Mouse (Mus musculus) ES-Bruce4 (cell line): ENCODE results near the gene Pnrc1.

Experiments used
- CTCF ChIP-seq: IDR thresholded peaks from one replicate; pipeline ENCODE4 v1.8.1; 2011; ENCODE audit warnings: low read depth, low read length
- EP300 ChIP-seq: IDR thresholded peaks from 2 replicates; pipeline ENCODE4 v1.6.1; 2011; ENCODE audit warnings: low read depth, low read length; ENCODE audit not compliant: insufficient read depth

DNA sequence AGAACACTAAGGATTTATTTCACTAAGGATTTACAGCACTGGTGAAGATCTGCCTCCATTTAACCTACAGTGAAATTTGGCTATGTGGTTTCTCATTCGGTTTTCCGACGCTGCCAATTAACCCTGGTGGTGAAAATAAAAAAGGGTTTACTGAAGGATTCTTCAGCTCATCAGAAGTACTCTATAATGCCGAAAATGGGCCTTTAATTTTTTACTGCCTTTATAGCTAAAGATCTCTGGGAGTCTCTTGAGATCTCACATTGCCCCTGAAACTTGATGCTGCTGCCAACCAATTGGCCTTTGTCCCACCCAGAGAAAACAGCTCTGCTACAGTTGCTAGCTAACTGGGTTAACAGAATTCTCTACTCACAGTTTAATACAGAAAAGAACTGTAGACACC is 41.0 kb downstream of the Pnrc1 start:
- no peak for TF ChIP-seq CTCF
- no peak for TF ChIP-seq EP300
